Mouse (Mus musculus) intestine, embryonic 16.5 days (tissue): ENCODE results near the gene Cops9. TPM values are rescaled to one million over a fixed set of nuclear protein-coding genes. Genes with fewer than 3 reads are reported as not detected.

ENCODE experiments used
- ATAC-seq: fragments of 200-750 bp; cut with Nextera tagmentation; 2 replicates; pipeline ENCODE4 v1.8.0; 2017; ENCODE audit warnings: moderate TSS enrichment, moderate library complexity
- H3K27ac ChIP-seq: fragments of 300-500 bp; sonication (generic); 2 replicates; pipeline ENCODE4 v1.5.1; 2014; ENCODE audit warnings: mild to moderate bottlenecking, low read length
- H3K27me3 ChIP-seq: fragments of 300-500 bp; sonication (generic); replicated peaks from 2 replicates; pipeline ENCODE4 v1.6.1; 2014; ENCODE audit warnings: low read length, control low read depth, mixed read lengths; ENCODE audit not compliant: control insufficient read depth, insufficient read depth
- H3K36me3 ChIP-seq: fragments of 300-500 bp; sonication (generic); 2 replicates; pipeline ENCODE4 v1.6.1; 2014; ENCODE audit warnings: low read length, control low read depth; ENCODE audit not compliant: control insufficient read depth, insufficient read depth
- H3K4me1 ChIP-seq: fragments of 300-500 bp; sonication (generic); 2 replicates; pipeline ENCODE4 v1.6.1; 2014; ENCODE audit warnings: low read length, control low read depth, mixed read lengths; ENCODE audit not compliant: control insufficient read depth, insufficient read depth
- H3K4me2 ChIP-seq: fragments of 300-500 bp; sonication (generic); 2 replicates; pipeline ENCODE4 v1.6.1; 2014; ENCODE audit warnings: low read depth, low read length, control low read depth
- H3K4me3 ChIP-seq: fragments of 300-500 bp; sonication (generic); 2 replicates; pipeline ENCODE4 v1.5.1; 2014; ENCODE audit warnings: mild to moderate bottlenecking, low read length
- H3K9ac ChIP-seq: fragments of 300-500 bp; sonication (generic); 2 replicates; pipeline ENCODE4 v1.6.1; 2014; ENCODE audit warnings: low read depth, low read length
- H3K9me3 ChIP-seq: fragments of 300-500 bp; sonication (generic); 2 replicates; pipeline ENCODE4 v1.6.1; 2016; ENCODE audit warnings: low read length, control low read depth; ENCODE audit not compliant: control insufficient read depth
- WGBS: fragments of 180-500 bp; shearing (Covaris S2); extraction: QIAGEN DNeasy Blood & Tissue Kit; methylation state at CpG from one replicate; pipeline ENCODE4 v1.1.7; 2014; 5-methylcytosine and 5-hydroxymethylcytosine counted together
- polyA plus RNA-seq: library from polyadenylated mRNA; unstranded; fragments of >200 nt; fragmentation: Nextera tagmentation; extraction: Ambion mirVana; gene quantifications from 2 replicates; pipeline ENCODE4 v1.2.1, GENCODE M21; 2015

The Cops9 gene
- 371 and 387 TPM in 2 replicates for polyA plus RNA-seq

- Histone ChIP-seq H3K9ac (peak within 1 kb of the TSS; percentile 95), H3K4me2 (peak within 1 kb of the TSS; percentile 92), H3K27me3 (no peaks in the 10 kb centered on the region), H3K4me1 (peaks cover 13% of the 10 kb centered on the region), H3K36me3 (peaks cover 3% of the 10 kb centered on the region; the same call in 1 of the 2 replicates), H3K27ac (peak within 1 kb of the TSS; percentile 63), H3K9me3 (no peaks in the 10 kb centered on the region), H3K4me3 (peak within 1 kb of the TSS; percentile 92)
- peak; percentile 96 for ATAC-seq
- WGBS: 2% methylated on average over 50 of the region's 50 CpGs
Observed at GRCm38 (mm10) chr1:92641514-92642272, at the start of gene Cops9. TSS of gene Cops9 (minus strand) at chr1:92641985.

GRCm38 (mm10) chr1:92691166-92691844 is 49.5 kb upstream of the Cops9 start:
- no peak for ATAC-seq
- Histone ChIP-seq H3K36me3 (no peaks in the 10 kb centered on the region), H3K9me3 (no peaks in the 10 kb centered on the region), H3K4me1 (no peaks in the 10 kb centered on the region), H3K27ac (no peak overlapping the region), H3K9ac (no peak overlapping the region), H3K27me3 (no peaks in the 10 kb centered on the region), H3K4me2 (no peak overlapping the region), H3K4me3 (no peak overlapping the region)
- 87% methylated on average over 3 of the region's 3 CpGs for WGBS

- Histone ChIP-seq H3K4me1 (no peaks in the 10 kb centered on the region), H3K27me3 (no peaks in the 10 kb centered on the region), H3K9me3 (no peaks in the 10 kb centered on the region), H3K36me3 (no peaks in the 10 kb centered on the region), H3K27ac (no peak overlapping the region), H3K4me2 (no peak overlapping the region), H3K9ac (no peak overlapping the region), H3K4me3 (no peak overlapping the region)
- no peak for ATAC-seq
- 18% methylated on average over 8 of the region's 8 CpGs for WGBS
Observed at GRCm38 (mm10) chr1:92686994-92687393, 45.2 kb upstream of the Cops9 start.

- no peak for ATAC-seq
- Histone ChIP-seq H3K4me3 (no peak overlapping the region), H3K9ac (no peak overlapping the region), H3K36me3 (no peaks in the 10 kb centered on the region), H3K9me3 (no peaks in the 10 kb centered on the region), H3K4me1 (peaks cover 6% of the 10 kb centered on the region), H3K27ac (no peak overlapping the region), H3K4me2 (no peak overlapping the region), H3K27me3 (no peaks in the 10 kb centered on the region)
- WGBS: 87% methylated on average over 8 of the region's 8 CpGs
Observed at GRCm38 (mm10) chr1:92683151-92683550, 41.4 kb upstream of the Cops9 start.

- H3K27ac ChIP-seq: no peak overlapping the region
- no peak overlapping the region for H3K4me2 ChIP-seq
- H3K27me3 ChIP-seq: no peaks in the 10 kb centered on the region
- 27% methylated on average over 16 of the region's 16 CpGs for WGBS
- no peaks in the 10 kb centered on the region for H3K36me3 ChIP-seq
- no peak overlapping the region for H3K9ac ChIP-seq
- no peak for ATAC-seq
- no peak overlapping the region for H3K4me3 ChIP-seq
- H3K9me3 ChIP-seq: no peaks in the 10 kb centered on the region
- H3K4me1 ChIP-seq: peaks cover 6% of the 10 kb centered on the region
Observed at GRCm38 (mm10) chr1:92680668-92681603, 39.2 kb upstream of the Cops9 start.

GRCm38 (mm10) chr1:92678757-92679156 is 37.0 kb upstream of the Cops9 start:
- H3K27me3 ChIP-seq: no peaks in the 10 kb centered on the region
- H3K4me2 ChIP-seq: no peak overlapping the region
- no peak overlapping the region for H3K27ac ChIP-seq
- H3K36me3 ChIP-seq: no peaks in the 10 kb centered on the region
- no peaks in the 10 kb centered on the region for H3K9me3 ChIP-seq
- H3K4me3 ChIP-seq: no peak overlapping the region
- H3K9ac ChIP-seq: no peak overlapping the region
- H3K4me1 ChIP-seq: peaks cover 6% of the 10 kb centered on the region
- 85% methylated on average over 5 of the region's 5 CpGs for WGBS
- ATAC-seq: no peak

- no peak overlapping the region for H3K27ac ChIP-seq
- H3K9me3 ChIP-seq: no peaks in the 10 kb centered on the region
- no peaks in the 10 kb centered on the region for H3K36me3 ChIP-seq
- no peak overlapping the region for H3K9ac ChIP-seq
- no peak for ATAC-seq
- H3K4me1 ChIP-seq: peaks cover 6% of the 10 kb centered on the region
- no peak overlapping the region for H3K4me2 ChIP-seq
- WGBS: 82% methylated on average over 3 of the region's 3 CpGs
- no peak overlapping the region for H3K4me3 ChIP-seq
- H3K27me3 ChIP-seq: no peaks in the 10 kb centered on the region
Observed at GRCm38 (mm10) chr1:92676676-92676975, 34.8 kb upstream of the Cops9 start.

DNA sequence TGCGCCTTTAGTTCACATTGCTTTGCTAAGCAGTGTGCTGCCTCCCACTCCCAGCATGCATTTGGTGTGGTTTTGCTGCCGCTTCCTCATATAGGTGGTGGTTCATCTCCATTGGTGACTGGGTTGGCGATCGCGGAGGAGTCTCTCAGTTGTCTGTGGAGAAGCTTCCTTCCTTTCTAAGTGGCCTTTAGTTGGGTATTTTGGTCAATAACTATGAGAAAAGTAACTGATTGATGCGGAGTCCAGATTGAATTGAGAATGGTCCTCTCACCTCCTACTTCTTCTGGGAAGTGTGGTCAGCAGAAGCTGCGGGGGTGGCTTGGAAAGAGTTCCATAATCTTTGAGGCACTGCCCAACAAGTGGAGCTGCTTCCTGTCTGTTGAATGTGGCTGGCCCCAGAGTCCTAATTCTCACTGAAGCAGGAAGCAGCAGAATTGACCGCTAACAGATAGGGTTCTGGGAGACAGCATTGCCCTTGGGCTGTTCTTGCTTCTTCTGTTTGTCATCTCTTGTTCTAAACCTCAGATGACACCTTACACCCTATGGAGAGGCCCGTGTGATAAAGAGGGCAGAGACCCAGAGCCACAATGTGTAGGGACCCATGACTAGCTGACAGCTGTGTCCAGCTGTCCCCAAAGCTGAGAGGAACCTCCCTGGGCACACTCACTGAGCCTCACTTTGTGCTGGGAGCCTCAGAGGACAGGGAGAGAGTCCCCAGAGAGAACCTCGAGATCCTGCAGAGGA is 34.3 kb upstream of the Cops9 start:
- no peak for ATAC-seq
- H3K27ac ChIP-seq: no peak overlapping the region
- 78% methylated on average over 10 of the region's 10 CpGs for WGBS
- peaks cover 6% of the 10 kb centered on the region for H3K4me1 ChIP-seq
- no peak overlapping the region for H3K4me3 ChIP-seq
- H3K9ac ChIP-seq: no peak overlapping the region
- H3K9me3 ChIP-seq: no peaks in the 10 kb centered on the region
- H3K27me3 ChIP-seq: no peaks in the 10 kb centered on the region
- H3K36me3 ChIP-seq: no peaks in the 10 kb centered on the region
- no peak overlapping the region for H3K4me2 ChIP-seq
